Mouse (Mus musculus): ENCODE measurements around the gene Rtkn2.

Rtkn2 gene

GRCm38 (mm10) chr10:68039641-68040205 lies 60.4 kb downstream of the Rtkn2 start:
- peak; percentile 20 for DNase-seq (ENCODE audit: low read depth)

- DNase-seq (ENCODE audit: low read depth) = no peak
Observed at GRCm38 (mm10) chr10:68040394-68040793, 61.0 kb downstream of the Rtkn2 start.

- no peak for DNase-seq (ENCODE audit: low read depth)
Observed at GRCm38 (mm10) chr10:68043973-68044372, 64.6 kb downstream of the Rtkn2 start.

GRCm38 (mm10) chr10:68044864-68045263 lies 65.5 kb downstream of the Rtkn2 start:
- DNase-seq (ENCODE audit: low read depth) = no peak

GRCm38 (mm10) chr10:68048641-68049305 lies 69.4 kb downstream of the Rtkn2 start:
- no peak for DNase-seq (ENCODE audit: low read depth)

GRCm38 (mm10) chr10:68050882-68051281 lies 71.5 kb downstream of the Rtkn2 start:
- no peak for DNase-seq (ENCODE audit: low read depth)

GRCm38 (mm10) chr10:68051316-68051933 lies 72.1 kb downstream of the Rtkn2 start:
- no peak for DNase-seq (ENCODE audit: low read depth)

- no peak for DNase-seq (ENCODE audit: low read depth)
Observed at GRCm38 (mm10) chr10:68052307-68052706, 72.9 kb downstream of the Rtkn2 start.

- no peak for DNase-seq (ENCODE audit: low read depth)
Observed at GRCm38 (mm10) chr10:68054131-68054530, 74.8 kb downstream of the Rtkn2 start.

- no peak for DNase-seq (ENCODE audit: low read depth)
Observed at GRCm38 (mm10) chr10:68054706-68055105, 75.3 kb downstream of the Rtkn2 start.

GRCm38 (mm10) chr10:68057841-68058240 lies 78.5 kb downstream of the Rtkn2 start:
- DNase-seq (ENCODE audit: low read depth) = no peak

GRCm38 (mm10) chr10:68058378-68058777 lies 79.0 kb downstream of the Rtkn2 start:
- DNase-seq (ENCODE audit: low read depth) = peak; percentile 22

GRCm38 (mm10) chr10:68060590-68061248 lies 81.3 kb downstream of the Rtkn2 start:
- DNase-seq (ENCODE audit: low read depth) = no peak

- DNase-seq (ENCODE audit: low read depth) = no peak
Observed at GRCm38 (mm10) chr10:68061249-68061615, 81.9 kb downstream of the Rtkn2 start.

- DNase-seq (ENCODE audit: low read depth) = no peak
Observed at GRCm38 (mm10) chr10:68063806-68064545, 84.6 kb downstream of the Rtkn2 start.

- no peak for DNase-seq (ENCODE audit: low read depth)
Observed at GRCm38 (mm10) chr10:68064571-68064970, 85.2 kb downstream of the Rtkn2 start.

GRCm38 (mm10) chr10:68066173-68066572 lies 86.8 kb downstream of the Rtkn2 start:
- no peak for DNase-seq (ENCODE audit: low read depth)

- no peak for DNase-seq (ENCODE audit: low read depth)
Observed at GRCm38 (mm10) chr10:68067961-68068360, 88.6 kb downstream of the Rtkn2 start.

- no peak for DNase-seq (ENCODE audit: low read depth)
Observed at GRCm38 (mm10) chr10:68068426-68068825, 89.1 kb downstream of the Rtkn2 start.

GRCm38 (mm10) chr10:68071041-68071440 lies 91.7 kb downstream of the Rtkn2 start:
- DNase-seq (ENCODE audit: low read depth) = no peak

GRCm38 (mm10) chr10:68072626-68073025 lies 93.3 kb downstream of the Rtkn2 start:
- DNase-seq (ENCODE audit: low read depth) = no peak

GRCm38 (mm10) chr10:68074291-68074690 lies 94.9 kb downstream of the Rtkn2 start:
- no peak for DNase-seq (ENCODE audit: low read depth)
